8 mouse cellular contexts compared by ENCODE assay signal in genomic region chr15:98933833-98934216, GRCm38 (mm10). TPM values are rescaled to one million over a fixed set of nuclear protein-coding genes. Genes with fewer than 3 reads are reported as not detected.
A peak's percentile ranks its signal among the peaks of the same experiment; 100 is the strongest.
DNase-seq lines count a peak whose midpoint lies in the region; ATAC-seq and TF ChIP-seq lines count a peak whose summit lies in the region.

No protein-coding gene starts in this region.

- peak overlapping the region; percentile 97 for H3K4me3 ChIP-seq in bone marrow, adult 2 months (replicated peaks; ENCODE audit: control insufficient read depth, low read depth, low read length)
- H3K4me3 ChIP-seq in embryonic facial prominence, embryonic 14.5 days (ENCODE audit: low read depth, low read length), result peak overlapping the region; percentile 77
- peak overlapping the region; percentile 78 for H3K4me3 ChIP-seq in limb, embryonic 13.5 days
- peak overlapping the region; percentile 89 for H3K4me3 ChIP-seq in midbrain, embryonic 15.5 days

- H3K4me1 ChIP-seq in bone marrow, adult 2 months (ENCODE audit: control insufficient read depth, insufficient read depth, low read length), result no peaks in the 10 kb centered on the region; the same call in 1 of the 2 replicates
- H3K4me1 ChIP-seq in embryonic facial prominence, embryonic 14.5 days (ENCODE audit: control insufficient read depth, insufficient read depth, low read length), result peaks cover 10% of the 10 kb centered on the region
- H3K4me1 ChIP-seq in limb, embryonic 13.5 days, result peaks cover 25% of the 10 kb centered on the region
- peaks cover 29% of the 10 kb centered on the region for H3K4me1 ChIP-seq in midbrain, embryonic 15.5 days

- under 1% methylated on average over 35 of the region's 35 CpGs for WGBS in bone marrow, adult 2 months
- WGBS in embryonic facial prominence, embryonic 14.5 days, result under 1% methylated on average over 30 of the region's 35 CpGs
- WGBS in limb, embryonic 13.5 days, result under 1% methylated on average over 35 of the region's 35 CpGs
- 0% methylated on average over 34 of the region's 35 CpGs for WGBS in midbrain, embryonic 15.5 days

- peak overlapping the region; percentile 93 for H3K9ac ChIP-seq in embryonic facial prominence, embryonic 14.5 days (ENCODE audit: low read depth, low read length)
- H3K9ac ChIP-seq in limb, embryonic 13.5 days, result peak overlapping the region; percentile 96
- peak overlapping the region; percentile 96 for H3K9ac ChIP-seq in midbrain, embryonic 15.5 days

- peak; percentile 85 for ATAC-seq in embryonic facial prominence, embryonic 14.5 days (ENCODE audit: low read depth)
- peak; percentile 87 for ATAC-seq in limb, embryonic 13.5 days (ENCODE audit: low FRiP score, low read depth)
- ATAC-seq in midbrain, embryonic 15.5 days (replicated peaks), result peak; percentile 93

- H3K36me3 ChIP-seq in embryonic facial prominence, embryonic 14.5 days (ENCODE audit: control insufficient read depth, insufficient read depth, low read length), result peaks cover 9% of the 10 kb centered on the region
- peaks cover 10% of the 10 kb centered on the region for H3K36me3 ChIP-seq in limb, embryonic 13.5 days
- H3K36me3 ChIP-seq in midbrain, embryonic 15.5 days (replicated peaks), result peaks cover 5% of the 10 kb centered on the region; the same call in 1 of the 2 replicates

- no peaks in the 10 kb centered on the region for H3K9me3 ChIP-seq in embryonic facial prominence, embryonic 14.5 days (ENCODE audit: control insufficient read depth, low read length)
- no peaks in the 10 kb centered on the region for H3K9me3 ChIP-seq in limb, embryonic 13.5 days
- no peaks in the 10 kb centered on the region for H3K9me3 ChIP-seq in midbrain, embryonic 15.5 days

- H3K4me2 ChIP-seq in embryonic facial prominence, embryonic 14.5 days (ENCODE audit: low read depth, low read length), result peak overlapping the region; percentile 98
- H3K4me2 ChIP-seq in limb, embryonic 13.5 days (replicated peaks), result peak overlapping the region; percentile 85
- peak overlapping the region; percentile 85 for H3K4me2 ChIP-seq in midbrain, embryonic 15.5 days

- TF ChIP-seq CTCF in bone marrow, adult 2 months (IDR thresholded peaks at IDR 0.05; ENCODE audit: control insufficient read depth, insufficient read depth, low read length), result no peak

- TF ChIP-seq POLR2A in bone marrow, adult 2 months (IDR thresholded peaks at IDR 0.05; ENCODE audit: borderline replicate concordance, control insufficient read depth, low read depth, low read length), result no peak; the same call in 1 of the 2 replicates

- H3K27ac ChIP-seq in bone marrow, adult 2 months (ENCODE audit: control insufficient read depth, insufficient read depth, low read depth, low read length, poor library complexity), result peak overlapping the region; percentile 86
- peak overlapping the region; percentile 98 for H3K27ac ChIP-seq in embryonic facial prominence, embryonic 14.5 days (replicated peaks; ENCODE audit: low read depth, low read length)
- H3K27ac ChIP-seq in limb, embryonic 13.5 days, result peak overlapping the region; percentile 99
- H3K27ac ChIP-seq in midbrain, embryonic 15.5 days, result peak overlapping the region; percentile 99

- no peaks in the 10 kb centered on the region for H3K27me3 ChIP-seq in embryonic facial prominence, embryonic 14.5 days (replicated peaks; ENCODE audit: control insufficient read depth, insufficient read depth, low read length)
- no peaks in the 10 kb centered on the region for H3K27me3 ChIP-seq in limb, embryonic 13.5 days
- H3K27me3 ChIP-seq in midbrain, embryonic 15.5 days (replicated peaks), result no peaks in the 10 kb centered on the region

- DNase-seq in A20 (ENCODE audit: low read depth, low spot score), result peak; percentile 93
- DNase-seq in embryonic facial prominence, embryonic 14.5 days (ENCODE audit: low spot score), result peak; percentile 98
- peak; percentile 93 for DNase-seq in heart, adult 8-10 months (ENCODE audit: low spot score)
- peak; percentile 97 for DNase-seq in kidney, adult 9 months
- peak; percentile 88 to 91 for DNase-seq in spleen, adult 18-20 months

RNA-seq across cellular contexts. Expression of gene Tuba1b, which starts 0.5 kb away (rescaled TPM):
- polyA plus RNA-seq in bone marrow, adult 2 months (2011; ENCODE audit: insufficient read depth, insufficient read length, low replicate concordance, missing spikeins), result 812 and 942 TPM in 2 replicates
- polyA plus RNA-seq in embryonic facial prominence, embryonic 14.5 days (2014; fragmentation: Nextera tagmentation; extraction: Ambion mirVana), result 1,523 and 1,643 TPM in 2 replicates
- 100 to 1,000 TPM; 106 to 156 (median 115) TPM for total RNA-seq in heart, adult 8-10 months (2022)
- polyA plus RNA-seq in limb, embryonic 13.5 days (2015; fragmentation: Nextera tagmentation; extraction: Ambion mirVana), result 1,632 and 1,683 TPM in 2 replicates
- polyA plus RNA-seq in midbrain, embryonic 15.5 days (2015; fragmentation: Nextera tagmentation; extraction: Ambion mirVana), result 1,136 and 1,188 TPM in 2 replicates

RNA-seq across cellular contexts. Expression of gene Lmbr1l, which starts 15.8 kb away (rescaled TPM):
- polyA plus RNA-seq in bone marrow, adult 2 months (2011; ENCODE audit: insufficient read depth, insufficient read length, low replicate concordance, missing spikeins), result 32.7 and 73.3 TPM in 2 replicates
- polyA plus RNA-seq in embryonic facial prominence, embryonic 14.5 days (2014; fragmentation: Nextera tagmentation; extraction: Ambion mirVana), result 3.9 and 4.3 TPM in 2 replicates
- 10 to 100 TPM in 2 of 4 experiments, 1 to 10 TPM in 2; 7.3 to 12.2 (median 10.0) TPM for total RNA-seq in heart, adult 8-10 months (2022)
- polyA plus RNA-seq in limb, embryonic 13.5 days (2015; fragmentation: Nextera tagmentation; extraction: Ambion mirVana), result 22.5 and 26.1 TPM in 2 replicates
- 35.5 and 38.3 TPM in 2 replicates for polyA plus RNA-seq in midbrain, embryonic 15.5 days (2015; fragmentation: Nextera tagmentation; extraction: Ambion mirVana)

RNA-seq across cellular contexts. Expression of gene Gm49450, which starts 19.5 kb away (rescaled TPM):
- polyA plus RNA-seq in bone marrow, adult 2 months (2011; ENCODE audit: insufficient read depth, insufficient read length, low replicate concordance, missing spikeins), result not detected in 2 replicates
- not detected in 2 replicates for polyA plus RNA-seq in embryonic facial prominence, embryonic 14.5 days (2014; fragmentation: Nextera tagmentation; extraction: Ambion mirVana)
- total RNA-seq in heart, adult 8-10 months (2022), result not detected
- polyA plus RNA-seq in limb, embryonic 13.5 days (2015; fragmentation: Nextera tagmentation; extraction: Ambion mirVana), result not detected in 2 replicates
- polyA plus RNA-seq in midbrain, embryonic 15.5 days (2015; fragmentation: Nextera tagmentation; extraction: Ambion mirVana), result not detected in 2 replicates

RNA-seq across cellular contexts. Expression of gene Tuba1a, which starts 19.7 kb away (rescaled TPM):
- polyA plus RNA-seq in bone marrow, adult 2 months (2011; ENCODE audit: insufficient read depth, insufficient read length, low replicate concordance, missing spikeins), result 22.2 and 97.6 TPM in 2 replicates
- 1,836 and 1,958 TPM in 2 replicates for polyA plus RNA-seq in embryonic facial prominence, embryonic 14.5 days (2014; fragmentation: Nextera tagmentation; extraction: Ambion mirVana)
- 10 to 100 TPM; 37.4 to 83.6 (median 67.3) TPM for total RNA-seq in heart, adult 8-10 months (2022)
- polyA plus RNA-seq in limb, embryonic 13.5 days (2015; fragmentation: Nextera tagmentation; extraction: Ambion mirVana), result 1,398 and 1,426 TPM in 2 replicates
- 17,671 and 17,732 TPM in 2 replicates for polyA plus RNA-seq in midbrain, embryonic 15.5 days (2015; fragmentation: Nextera tagmentation; extraction: Ambion mirVana)

RNA-seq across cellular contexts. Expression of gene Dhh, which starts 35.5 kb away (rescaled TPM):
- 0.60 TPM in 1 of 2 replicates, not detected in the other for polyA plus RNA-seq in bone marrow, adult 2 months (2011; ENCODE audit: insufficient read depth, insufficient read length, low replicate concordance, missing spikeins)
- polyA plus RNA-seq in embryonic facial prominence, embryonic 14.5 days (2014; fragmentation: Nextera tagmentation; extraction: Ambion mirVana), result 2.0 and 3.1 TPM in 2 replicates
- total RNA-seq in heart, adult 8-10 months (2022), result 1 to 10 TPM in 2 of 4 experiments, under 1 TPM in 2; 0.72 to 1.6 (median 1.0) TPM
- 0.59 and 0.80 TPM in 2 replicates for polyA plus RNA-seq in limb, embryonic 13.5 days (2015; fragmentation: Nextera tagmentation; extraction: Ambion mirVana)
- 0.35 and 0.73 TPM in 2 replicates for polyA plus RNA-seq in midbrain, embryonic 15.5 days (2015; fragmentation: Nextera tagmentation; extraction: Ambion mirVana)

Comparison
In these comparisons a context has a peak if more than half of its experiments do, and no peak if none do; other contexts are left out.
1. Peak in every context shown above with its lines: DNase-seq, ATAC-seq, H3K4me3 ChIP-seq and H3K27ac ChIP-seq.